Mouse (Mus musculus) c-Kit-negative CD71-positive TER-119-positive erythroid progenitor cells, embryonic 14.5 days (primary cell): Measurements from ENCODE around the gene Scamp5.

Experiments
- DNase-seq: peaks from one replicate; pipeline ENCODE4 v3.0.0-alpha.2; 2013; ENCODE audit warnings: low read depth, low spot score

Scamp5 gene

DNA sequence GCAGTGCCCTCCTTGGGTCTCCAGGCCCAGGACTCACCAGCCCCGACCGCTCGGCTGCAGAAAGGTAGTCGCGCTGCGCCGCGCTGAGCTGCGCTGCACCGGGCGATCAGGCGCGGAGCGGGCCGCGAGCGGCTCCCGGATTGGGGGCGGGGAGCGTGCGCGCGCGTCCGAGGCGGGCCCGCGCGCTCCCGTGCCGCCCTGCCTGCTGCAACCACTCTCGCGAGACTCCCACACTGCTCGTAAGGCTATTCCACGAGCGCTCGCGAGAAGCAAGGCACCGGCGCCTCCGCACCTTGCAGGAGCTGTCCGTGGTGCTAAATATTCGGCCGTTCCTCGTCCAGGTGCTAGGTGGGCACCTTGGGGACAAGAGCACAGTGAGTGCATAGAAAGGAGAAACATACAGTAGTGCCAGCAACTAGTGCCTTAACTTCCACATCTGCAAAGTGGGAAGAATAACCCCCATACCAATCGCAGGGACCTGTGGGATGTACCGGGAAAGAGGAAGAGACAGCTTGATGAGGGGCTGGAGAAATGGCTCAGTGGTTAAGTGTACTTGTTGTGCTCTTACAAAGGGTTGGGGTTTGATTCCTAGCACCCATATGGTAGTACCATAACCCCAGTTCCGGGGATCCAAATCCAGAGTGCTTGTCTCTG lies at the start of gene Scamp5:
TSS of gene Scamp5 (minus strand) at position 165 of the 654 bp plus-strand sequence.
- no peak for DNase-seq

DNA sequence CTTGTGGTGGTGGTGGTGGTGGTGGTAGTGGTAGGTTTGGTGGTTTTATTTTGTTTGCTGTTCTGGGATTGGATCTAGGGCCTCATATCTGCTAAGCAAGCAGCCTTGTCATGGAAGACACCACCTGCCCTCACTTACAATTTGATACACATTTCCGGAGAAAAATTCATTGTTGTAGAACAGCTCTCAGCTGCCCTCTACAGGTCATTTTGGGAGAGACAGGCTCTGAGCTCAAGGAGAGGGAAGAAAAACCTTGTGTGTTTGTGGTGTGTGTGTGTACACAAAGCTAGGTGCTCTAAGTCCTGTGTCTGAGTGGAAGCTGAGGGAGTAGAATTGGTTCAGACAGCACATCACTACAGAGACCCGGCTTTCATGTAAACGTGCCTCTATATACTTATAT lies 49.3 kb upstream of the Scamp5 start:
- peak; percentile 55 for DNase-seq

DNA sequence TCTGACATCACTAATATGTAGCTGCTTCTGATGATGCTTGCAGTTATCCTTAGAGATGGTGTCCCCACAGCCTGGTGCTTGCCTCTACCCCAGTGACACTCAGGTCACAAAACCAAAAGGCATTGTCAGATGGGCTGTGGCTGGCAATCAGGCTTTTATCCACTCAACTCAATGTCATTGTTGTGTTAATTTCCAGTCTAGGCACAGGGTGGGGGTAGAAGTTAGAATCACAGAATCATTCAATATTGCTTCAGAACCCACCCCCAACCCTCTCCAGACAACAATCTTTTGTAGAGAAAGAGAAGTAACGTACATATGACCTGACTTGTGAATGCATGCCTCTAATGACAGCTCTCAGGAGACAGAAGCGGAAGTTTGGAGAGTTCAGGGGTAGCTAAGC lies 42.7 kb upstream of the Scamp5 start:
- no peak for DNase-seq

DNA sequence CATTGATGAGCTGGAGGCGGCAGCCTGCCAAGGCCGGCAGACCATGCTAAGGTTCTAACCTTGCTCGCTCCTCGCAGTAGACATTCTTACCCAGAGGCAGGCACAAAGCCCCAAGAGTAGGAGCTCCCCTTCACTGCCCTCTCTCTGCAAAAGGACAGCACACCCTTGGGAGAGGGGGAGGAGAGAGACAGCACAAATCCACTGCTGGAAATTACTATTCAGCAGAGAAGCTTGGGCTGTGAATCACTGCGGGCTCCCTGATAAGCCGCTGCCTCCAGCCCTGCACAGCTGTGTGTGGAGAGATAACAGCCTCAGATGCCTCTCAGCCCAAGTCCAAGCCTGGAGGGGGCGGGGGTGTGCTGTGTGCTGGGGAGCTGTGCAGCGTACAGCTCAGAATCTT lies 37.8 kb upstream of the Scamp5 start:
- DNase-seq = peak; percentile 67

DNA sequence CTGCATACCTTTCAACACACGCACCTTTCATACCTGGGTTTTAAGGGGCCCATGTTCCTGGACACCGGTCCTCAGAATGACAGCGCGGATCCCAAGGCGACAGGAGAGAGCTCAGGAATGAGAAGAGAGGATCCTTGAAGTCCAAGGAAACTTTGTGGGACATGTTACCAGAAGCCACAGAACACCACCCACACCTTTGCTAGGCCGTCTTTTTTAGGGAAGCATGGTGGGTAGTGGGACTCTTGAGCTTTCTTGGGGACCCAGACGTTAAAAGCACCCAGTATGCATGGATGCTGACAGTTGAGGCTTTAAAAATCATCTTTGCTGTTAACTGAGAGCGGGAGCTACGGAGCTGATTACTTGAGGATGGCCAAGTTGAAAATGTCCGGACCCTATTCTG lies 37.0 kb upstream of the Scamp5 start:
- DNase-seq = no peak

DNA sequence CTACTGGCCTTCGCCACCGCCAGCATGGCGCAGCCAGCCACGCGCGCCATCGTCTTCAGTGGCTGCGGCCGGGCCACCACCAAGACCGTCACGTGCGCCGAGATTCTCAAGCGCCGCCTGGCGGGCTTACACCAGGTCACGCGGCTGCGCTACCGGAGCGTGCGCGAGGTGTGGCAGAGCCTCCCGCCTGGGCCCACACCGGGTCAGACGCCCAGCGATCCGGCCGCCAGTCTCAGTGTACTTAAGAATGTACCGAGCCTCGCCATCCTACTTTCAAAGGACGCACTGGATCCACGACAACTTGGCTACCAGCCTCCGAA lies 36.5 kb upstream of the Scamp5 start:
- no peak for DNase-seq

DNA sequence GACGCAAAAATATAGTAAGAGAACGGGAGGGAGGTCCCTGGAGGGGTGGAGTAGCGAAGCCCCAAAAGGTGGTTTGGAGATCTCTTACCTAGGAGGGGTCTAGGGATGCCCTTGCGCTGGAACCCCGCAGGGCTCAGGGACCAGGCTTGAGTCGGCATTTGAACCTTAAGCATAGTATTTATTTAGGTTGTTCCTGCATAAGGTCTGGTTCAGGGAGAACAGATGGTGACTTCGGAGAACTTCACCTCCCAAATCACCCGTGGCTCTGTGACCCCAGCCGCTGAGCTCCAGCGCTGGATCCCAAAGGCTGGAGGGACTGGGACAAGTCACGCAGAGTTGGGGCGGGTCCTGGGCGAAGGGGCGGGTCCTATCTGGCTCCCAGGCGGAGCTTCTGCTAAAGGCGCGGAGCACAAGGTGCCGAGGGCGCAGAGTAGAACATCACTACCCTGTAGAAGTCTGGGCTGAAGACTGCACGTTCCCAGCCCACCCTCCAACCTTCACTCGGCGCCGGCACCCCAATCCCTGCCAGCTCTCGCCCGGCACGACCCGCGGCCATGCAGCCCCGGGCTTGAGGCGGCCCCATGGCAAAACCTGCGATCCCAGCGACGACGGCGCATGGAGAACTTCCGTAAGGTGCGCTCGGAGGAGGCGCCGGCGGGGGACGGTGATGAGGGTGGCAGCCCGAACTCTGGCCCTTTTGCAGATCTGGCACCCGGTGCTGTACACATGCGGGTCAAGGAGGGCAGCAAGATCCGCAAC lies 35.9 kb upstream of the Scamp5 start, which contains the start of gene Rpp25:
TSS of gene Rpp25 (plus strand) at position 405 of the 759 bp plus-strand sequence.
- no peak for DNase-seq

DNA sequence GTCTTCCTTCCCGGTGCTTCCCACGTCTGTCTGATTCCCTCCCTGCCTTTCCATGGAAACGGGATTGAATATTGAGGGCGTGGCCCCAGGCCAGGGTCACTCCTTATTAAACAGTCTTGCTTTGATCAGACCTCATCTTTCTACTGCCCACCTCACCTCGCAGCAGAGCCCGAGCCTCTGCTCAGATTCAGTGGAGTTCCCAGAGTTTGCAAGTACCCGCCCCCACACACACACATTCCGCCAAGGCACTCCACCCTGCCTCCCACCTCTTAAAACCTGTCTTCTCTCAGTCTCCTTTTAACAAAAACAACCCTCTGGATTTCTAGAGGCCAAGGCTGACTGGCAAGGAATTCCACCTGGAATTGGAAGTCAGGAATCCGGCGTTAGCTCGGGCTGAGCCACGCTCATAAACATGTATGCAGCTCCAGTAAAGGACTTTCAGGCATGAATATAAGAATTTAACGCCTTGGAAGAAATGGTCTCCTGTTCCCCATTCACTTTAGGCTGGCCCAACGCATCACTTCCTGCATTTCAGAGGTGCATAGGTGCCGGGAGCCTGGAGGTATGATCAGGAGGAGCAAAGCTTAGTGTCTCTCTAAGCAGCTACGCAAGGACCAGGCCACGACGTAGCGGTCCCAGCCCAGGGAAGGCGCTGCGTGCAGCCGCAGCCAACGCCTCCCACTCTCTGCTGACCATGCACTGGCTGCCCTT lies 35.2 kb upstream of the Scamp5 start:
- DNase-seq = no peak

DNA sequence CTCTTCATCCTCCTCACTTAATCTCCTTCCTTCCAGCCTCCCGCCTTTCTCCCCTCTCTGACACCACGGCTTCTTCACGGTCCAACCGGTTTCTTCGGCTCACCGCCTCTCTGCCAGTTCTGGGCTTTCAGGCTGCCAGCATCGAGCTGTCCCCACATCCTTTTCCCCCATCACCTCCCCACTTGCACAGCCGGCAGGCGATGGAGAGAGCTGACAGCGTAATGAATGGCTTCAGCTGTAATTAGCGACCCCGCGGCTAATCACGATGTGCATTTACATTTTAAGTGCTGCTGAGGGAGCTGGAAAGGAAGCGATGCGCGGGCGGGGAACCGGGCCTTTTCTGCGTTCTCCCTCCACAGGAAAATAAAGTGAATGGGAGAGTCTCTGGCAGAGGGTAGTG lies 34.0 kb upstream of the Scamp5 start:
- DNase-seq = no peak

DNA sequence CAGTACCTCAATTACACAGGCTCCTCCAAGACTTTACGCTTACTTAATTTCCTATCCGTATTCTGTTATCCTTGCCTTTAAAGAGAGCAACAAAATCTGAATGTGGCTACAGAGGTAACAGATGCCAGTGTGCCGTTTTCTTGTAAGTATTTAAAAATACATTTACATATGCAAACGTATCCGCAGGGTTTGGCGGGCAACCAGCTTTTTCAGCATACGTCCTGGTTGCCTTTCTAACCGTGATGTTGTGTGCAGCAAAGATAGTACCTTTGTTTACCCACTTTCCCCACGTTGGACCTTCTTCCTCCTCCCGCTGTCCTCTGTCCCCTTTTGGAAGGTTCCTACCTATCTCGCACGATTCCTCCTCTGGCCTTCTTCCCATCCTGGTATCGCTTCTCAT lies 33.6 kb upstream of the Scamp5 start:
- DNase-seq = no peak

DNA sequence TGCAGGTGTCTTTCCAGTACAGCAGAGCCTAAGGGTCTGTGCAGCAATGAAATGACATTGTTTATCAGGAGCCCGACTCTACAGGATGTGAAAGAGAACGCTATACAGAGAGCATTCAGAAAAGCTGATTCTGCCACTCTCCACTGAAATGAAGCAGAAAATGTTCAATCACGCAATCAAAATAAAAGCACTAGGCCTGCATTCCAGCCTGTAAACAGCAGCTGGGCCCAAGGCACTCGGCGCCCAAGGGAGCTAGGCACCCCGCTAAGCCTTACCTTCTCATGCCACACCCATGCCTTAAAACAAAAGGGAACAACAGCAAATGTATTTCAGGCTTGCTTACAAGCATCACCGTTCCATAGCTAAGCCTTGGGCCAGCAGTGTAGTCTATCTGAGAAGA lies 30.7 kb upstream of the Scamp5 start:
- no peak for DNase-seq

DNA sequence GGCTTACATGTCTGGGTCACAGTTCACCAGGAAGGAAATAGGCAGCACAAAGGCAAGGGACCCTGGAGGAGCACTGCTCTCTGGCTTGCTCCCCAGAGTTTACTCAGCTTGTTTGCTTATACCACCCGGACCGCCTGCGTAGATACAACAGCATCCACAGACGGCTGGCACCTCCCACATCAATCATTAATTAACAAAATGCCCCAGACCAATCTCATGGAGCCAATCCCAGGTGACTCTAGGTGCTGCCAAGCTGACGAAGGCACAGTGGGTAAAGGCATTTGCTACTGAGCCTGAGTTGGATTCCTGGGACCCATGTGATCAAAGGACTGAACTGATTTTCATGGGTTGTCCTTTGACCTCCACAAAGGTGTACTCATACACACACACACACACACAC lies 29.4 kb upstream of the Scamp5 start:
- no peak for DNase-seq

DNA sequence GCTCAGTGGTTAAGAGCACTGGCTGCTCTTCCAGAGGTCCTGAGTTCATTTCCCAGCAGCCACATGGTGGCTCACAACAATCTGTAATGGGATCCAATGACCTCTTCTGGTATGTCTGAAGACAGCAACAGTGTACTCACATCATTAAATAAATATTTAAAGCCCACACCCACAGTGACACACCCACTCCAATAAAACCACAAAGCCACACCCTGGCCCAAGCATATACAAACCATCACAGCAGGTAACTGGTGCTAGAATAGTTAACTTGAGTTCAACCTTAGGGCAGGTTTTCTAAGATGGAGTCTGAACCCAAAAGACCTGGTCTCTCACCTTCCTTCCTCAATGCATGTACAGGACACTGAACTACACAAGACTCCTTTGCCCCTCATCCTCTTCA lies 27.1 kb upstream of the Scamp5 start:
- DNase-seq = no peak

DNA sequence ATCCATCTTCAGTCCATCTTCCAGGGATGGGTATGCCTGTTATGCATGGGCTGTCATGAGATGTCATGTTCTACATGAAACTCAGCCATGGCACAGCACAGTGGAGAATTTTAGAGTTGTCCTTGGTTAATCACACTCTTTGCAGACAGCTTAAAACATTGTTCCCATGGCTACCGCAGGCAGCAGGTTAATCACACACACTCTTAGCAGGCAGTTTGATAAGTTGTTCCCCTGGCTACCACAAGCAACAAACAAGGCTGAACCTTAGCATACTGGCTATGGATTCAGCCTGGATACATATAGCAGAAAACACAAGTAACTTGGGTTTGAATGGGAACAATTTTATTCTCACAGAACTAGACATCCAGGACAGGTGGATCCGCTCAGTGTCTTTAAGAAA lies 25.7 kb upstream of the Scamp5 start:
- no peak for DNase-seq

DNA sequence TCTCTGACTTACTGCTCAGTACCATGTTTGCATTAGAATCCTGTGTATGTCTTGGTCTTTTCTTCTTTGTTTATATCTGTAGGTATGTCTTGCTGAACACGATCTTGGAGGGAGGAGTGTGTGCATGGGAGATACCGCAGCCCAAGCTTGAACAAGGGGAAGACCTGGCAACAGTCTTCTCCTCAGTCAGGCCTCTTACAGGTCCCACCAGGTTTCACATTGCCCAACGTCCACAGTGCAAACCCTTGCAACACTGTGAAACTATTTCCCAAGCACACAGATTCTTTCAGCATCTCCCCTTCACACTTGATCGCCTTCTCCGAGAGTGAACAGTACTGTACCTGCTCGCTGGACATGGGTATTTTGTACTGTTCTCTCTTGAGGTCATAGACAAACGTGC lies 19.9 kb upstream of the Scamp5 start:
- no peak for DNase-seq

DNA sequence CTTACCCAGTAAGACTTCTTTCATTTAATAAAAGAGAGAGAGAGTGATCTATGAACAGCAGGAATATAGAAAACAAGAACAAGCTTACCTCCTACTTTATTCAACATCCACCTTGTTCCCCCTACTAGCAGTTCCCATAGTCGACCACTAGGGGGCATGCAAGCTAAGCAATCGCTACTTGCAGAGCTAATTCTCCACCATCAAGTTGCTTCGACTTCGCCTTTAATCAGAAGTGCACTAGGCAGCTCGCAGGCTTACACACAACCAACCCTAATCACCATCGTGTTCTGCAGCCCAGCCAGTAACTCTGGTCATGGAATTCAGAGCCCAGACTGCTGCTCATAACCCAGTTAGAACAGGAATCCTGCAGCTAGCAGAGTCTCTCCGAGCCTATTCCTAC lies 17.9 kb upstream of the Scamp5 start:
- DNase-seq = peak; percentile 73

DNA sequence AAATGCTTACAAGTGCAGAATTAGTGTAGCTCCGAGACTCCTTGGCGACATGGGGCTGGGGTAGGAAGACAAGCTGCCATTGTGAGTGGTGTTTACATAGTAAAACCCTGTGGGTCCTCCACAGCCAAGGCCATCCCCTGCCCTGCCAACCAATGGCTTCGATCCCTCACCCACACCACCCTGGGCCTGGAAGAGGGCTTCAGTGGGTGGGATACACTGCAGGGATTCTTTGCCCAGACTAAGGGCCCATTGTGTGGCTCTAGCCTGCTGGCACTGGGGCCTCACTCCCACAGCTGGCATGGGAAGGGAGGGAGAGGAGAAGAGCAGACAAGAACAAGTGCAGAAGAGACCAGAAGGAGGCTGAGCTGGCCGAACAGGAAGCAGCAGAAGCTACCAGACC lies 1.1 kb upstream of the Scamp5 start:
- no peak for DNase-seq

DNA sequence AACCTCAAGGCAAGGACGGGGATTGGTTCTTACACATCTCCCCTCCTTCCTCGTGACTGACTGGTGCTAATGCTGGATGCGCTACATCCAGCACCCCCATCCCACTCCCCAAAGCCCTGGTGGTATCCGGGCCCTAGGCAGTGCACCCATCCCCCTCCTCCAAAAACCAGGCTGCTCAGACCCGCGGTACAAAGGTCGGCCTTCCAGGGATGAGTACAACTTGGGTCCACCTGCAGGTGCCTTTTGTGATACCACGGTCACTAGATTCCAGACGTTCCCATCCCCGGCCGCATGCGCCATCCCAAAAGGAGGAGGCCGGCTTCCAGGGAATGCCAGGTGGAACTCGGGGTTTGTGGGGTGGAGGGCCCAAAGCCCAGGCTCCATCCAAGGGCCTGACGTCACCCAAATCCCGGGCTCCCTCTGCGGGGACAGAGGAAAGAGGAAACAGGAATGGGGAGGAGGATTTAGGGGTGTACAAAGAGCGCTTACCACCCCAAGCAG lies 539 bp downstream of the Scamp5 start:
- no peak for DNase-seq

DNA sequence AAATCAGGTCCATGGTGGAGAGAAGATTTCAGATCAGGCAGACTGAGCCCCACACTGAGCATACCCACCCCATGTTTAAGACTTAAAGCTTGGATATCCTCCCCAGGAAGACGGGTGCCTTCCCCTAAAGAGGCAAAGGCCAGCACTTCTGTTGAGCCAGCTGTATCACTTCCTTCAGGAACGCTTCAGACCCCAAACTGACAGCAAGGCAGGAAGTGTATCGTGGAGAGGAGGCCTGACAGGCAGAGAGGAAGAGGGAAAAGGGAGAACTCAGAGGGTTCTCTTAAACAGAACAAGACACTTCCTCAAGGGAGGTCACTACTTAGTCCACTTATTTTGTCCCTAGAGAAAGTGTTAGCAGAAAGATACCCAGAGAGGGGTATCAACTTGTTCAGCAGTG lies 1.8 kb downstream of the Scamp5 start:
- DNase-seq = no peak

DNA sequence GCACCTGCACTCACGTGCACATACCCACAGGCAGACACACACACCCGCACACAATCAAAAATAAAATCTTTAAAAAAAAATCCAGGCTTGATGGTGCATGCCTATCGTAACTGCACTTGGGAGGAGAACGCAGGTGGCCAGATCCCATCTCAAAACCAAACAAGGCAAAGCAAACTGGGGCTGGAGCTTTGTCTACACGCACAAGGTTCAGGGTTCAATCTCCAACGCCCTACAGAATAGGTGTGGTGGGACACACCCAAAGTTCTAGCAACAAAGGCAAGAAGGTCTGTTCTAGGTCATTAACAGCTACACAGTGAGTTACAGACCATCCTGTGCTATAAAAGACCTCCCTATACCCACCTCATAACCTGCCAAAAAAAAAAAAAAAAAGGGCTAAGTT lies 5.0 kb downstream of the Scamp5 start:
- no peak for DNase-seq

DNA sequence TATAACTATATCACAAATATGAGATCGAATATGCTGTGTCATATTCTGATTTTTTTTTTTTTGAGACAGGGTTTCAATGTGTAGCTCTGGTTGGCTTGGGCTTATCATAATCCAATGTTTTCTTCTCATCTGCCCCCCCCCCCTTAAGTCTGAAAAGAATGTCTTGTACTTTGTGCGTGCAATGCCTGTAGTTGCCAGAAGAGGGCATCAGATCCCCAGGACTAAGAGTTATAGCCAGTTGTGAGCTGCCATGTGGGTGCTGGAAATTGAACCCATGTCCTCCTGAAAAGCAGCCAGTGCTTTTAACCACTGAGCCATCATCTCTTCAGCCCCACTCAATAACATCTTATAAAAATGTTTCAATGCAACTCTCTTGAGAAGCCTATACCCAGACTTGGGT lies 8.2 kb downstream of the Scamp5 start:
- DNase-seq = no peak

DNA sequence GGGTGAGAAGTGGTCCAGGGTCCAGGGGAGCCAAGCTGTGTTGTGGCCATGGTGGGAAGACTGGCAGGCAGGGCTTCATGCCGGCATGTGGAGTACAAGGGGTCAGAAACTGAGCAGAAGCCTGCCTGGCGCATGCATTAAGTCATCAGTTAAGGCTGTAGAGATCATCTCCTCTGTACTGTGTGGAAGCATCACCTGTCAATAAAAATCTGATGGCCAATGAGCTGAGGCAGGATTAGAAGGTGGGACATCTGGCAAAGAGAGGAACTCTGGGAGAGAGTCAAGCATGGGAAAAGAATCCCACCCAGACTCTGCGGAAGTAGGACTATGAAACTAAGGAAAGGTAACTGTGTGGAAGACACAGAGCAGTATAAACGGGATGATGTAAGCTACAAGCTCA lies 14.3 kb downstream of the Scamp5 start:
- no peak for DNase-seq
